Mouse (Mus musculus): Measurements from ENCODE around the gene Gpat3.

The Gpat3 gene

DNA sequence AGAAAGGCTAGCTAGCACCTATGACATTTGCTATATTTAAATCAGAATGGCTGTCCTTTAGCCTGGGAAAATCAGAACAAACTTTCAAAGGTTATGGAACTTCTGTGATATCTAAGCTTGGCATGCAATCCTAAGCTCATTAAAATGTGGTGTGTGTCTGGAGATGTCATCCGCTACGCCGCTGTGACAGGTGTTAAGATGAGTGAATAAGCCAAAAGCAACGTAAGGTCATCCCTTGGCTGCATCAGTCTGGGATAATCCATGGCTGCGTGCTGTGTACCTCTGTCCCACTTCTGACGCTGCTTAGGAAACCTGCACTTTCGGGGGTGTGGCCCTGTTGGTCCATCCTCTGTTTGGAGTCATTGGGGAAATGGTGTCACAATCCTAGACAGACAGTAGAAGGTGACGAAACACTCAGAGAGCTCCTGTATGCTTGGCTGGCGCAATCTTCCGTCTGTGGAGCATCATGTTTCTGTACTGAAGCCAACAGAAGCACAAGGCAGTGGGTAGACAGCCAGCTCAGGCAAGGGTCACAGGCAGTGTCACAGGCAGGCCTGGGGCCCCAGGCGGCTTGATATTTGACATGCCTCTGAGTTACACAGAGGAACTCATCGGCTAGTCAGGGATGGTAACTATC is 15.0 kb downstream of the Gpat3 start:
- in situ Hi-C loops (cut with MboI; ENCODE audit: low sequenced_read_pairs) = no loop called here

GRCm38 (mm10) chr5:100861140-100861539 is 15.6 kb downstream of the Gpat3 start:
- in situ Hi-C loops (cut with MboI; ENCODE audit: low sequenced_read_pairs) = no loop called here

- in situ Hi-C loops (cut with MboI; ENCODE audit: low sequenced_read_pairs) = no loop called here
These were observed 16.3 kb downstream of the Gpat3 start for GRCm38 (mm10) chr5:100861811-100862210.

GRCm38 (mm10) chr5:100863091-100863490 is 17.6 kb downstream of the Gpat3 start:
- in situ Hi-C loops (cut with MboI; ENCODE audit: low sequenced_read_pairs) = no loop called here

DNA sequence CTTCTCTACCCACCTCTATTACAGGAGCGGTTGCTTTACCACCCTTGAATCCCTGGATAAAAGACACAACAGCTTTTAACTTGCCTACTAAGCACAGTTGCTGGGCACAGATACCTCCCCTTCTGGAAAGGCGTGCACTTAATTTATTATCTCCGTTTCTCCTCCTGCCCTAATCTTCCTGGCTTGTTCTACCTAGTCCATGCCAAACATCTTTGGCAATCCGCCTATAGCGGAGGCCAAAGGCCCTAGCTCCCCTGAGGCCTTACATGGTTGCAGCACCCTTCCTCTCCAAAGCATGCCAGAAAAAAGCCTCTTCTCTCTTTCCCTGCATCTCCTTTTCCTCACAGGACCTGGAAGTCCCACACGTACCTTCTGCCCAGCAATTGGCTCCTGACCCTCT is 18.9 kb downstream of the Gpat3 start:
- in situ Hi-C loops (cut with MboI; ENCODE audit: low sequenced_read_pairs) = no loop called here

- in situ Hi-C loops (cut with MboI; ENCODE audit: low sequenced_read_pairs) = no loop called here
These were observed 20.7 kb downstream of the Gpat3 start for GRCm38 (mm10) chr5:100866183-100866582.

- in situ Hi-C loops (cut with MboI; ENCODE audit: low sequenced_read_pairs) = no loop called here
These were observed 23.8 kb downstream of the Gpat3 start for GRCm38 (mm10) chr5:100869197-100869895.

- in situ Hi-C loops (cut with MboI; ENCODE audit: low sequenced_read_pairs) = no loop called here
These were observed 26.5 kb downstream of the Gpat3 start for GRCm38 (mm10) chr5:100871987-100872386.

- in situ Hi-C loops (cut with MboI; ENCODE audit: low sequenced_read_pairs) = no loop called here
These were observed 29.2 kb downstream of the Gpat3 start for GRCm38 (mm10) chr5:100874721-100875120.

GRCm38 (mm10) chr5:100875180-100875579 is 29.7 kb downstream of the Gpat3 start:
- in situ Hi-C loops (cut with MboI; ENCODE audit: low sequenced_read_pairs) = no loop called here

DNA sequence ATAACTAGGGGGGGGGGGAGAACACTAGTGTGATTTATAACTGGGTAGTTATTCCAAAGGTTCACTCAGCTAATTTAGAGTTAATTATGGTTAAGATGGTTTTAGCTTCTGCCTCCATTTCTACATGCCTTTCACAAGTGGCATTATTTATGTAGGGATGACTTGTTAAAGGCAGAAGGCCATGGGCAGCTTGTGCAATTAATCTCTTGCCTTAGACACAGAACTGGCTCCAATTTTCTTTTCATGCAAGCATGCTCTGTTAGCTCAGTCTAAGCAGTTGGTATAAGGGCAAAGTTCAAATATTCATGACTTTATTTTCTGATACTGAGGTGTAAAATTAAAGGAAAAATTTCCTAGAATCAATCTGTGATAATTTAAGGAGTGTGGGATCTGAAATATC is 31.5 kb downstream of the Gpat3 start:
- in situ Hi-C loops (cut with MboI; ENCODE audit: low sequenced_read_pairs) = no loop called here

- in situ Hi-C loops (cut with MboI; ENCODE audit: low sequenced_read_pairs) = no loop called here
These were observed 39.7 kb downstream of the Gpat3 start for GRCm38 (mm10) chr5:100885216-100885615.

GRCm38 (mm10) chr5:100886331-100886988 is 40.9 kb downstream of the Gpat3 start:
- in situ Hi-C loops (cut with MboI; ENCODE audit: low sequenced_read_pairs) = no loop called here

DNA sequence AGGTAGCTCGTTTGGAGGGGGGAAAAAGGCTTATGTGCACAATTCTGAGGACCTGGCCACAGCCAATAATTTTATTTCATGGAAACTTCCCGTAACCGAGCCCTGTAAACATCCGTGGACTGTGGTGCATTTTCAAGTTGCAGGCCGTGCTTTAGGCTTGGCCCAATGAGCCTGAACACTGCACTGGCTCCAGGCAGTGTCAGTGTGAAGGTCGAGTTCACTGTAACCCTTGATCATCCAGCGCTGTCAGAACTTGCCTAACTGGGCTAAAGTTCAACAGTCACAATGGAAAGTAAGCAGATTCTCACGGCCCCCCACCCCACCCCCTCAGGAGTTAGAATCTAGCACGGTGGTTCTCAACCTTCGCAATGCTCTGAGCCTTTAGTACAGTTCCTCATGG is 50.7 kb downstream of the Gpat3 start:
- in situ Hi-C loops (cut with MboI; ENCODE audit: low sequenced_read_pairs) = no loop called here

GRCm38 (mm10) chr5:100899745-100900489 is 54.4 kb downstream of the Gpat3 start:
- in situ Hi-C loops (cut with MboI; ENCODE audit: low sequenced_read_pairs) = loop anchor here (25.0 kb wide), 1 partner anchor 213 kb away; the partner anchor contains the start of gene Coq2

GRCm38 (mm10) chr5:100901046-100901445 is 55.5 kb downstream of the Gpat3 start:
- in situ Hi-C loops (cut with MboI; ENCODE audit: low sequenced_read_pairs) = loop anchor here (25.0 kb wide), 1 partner anchor 214 kb away; the partner anchor contains the start of gene Coq2

DNA sequence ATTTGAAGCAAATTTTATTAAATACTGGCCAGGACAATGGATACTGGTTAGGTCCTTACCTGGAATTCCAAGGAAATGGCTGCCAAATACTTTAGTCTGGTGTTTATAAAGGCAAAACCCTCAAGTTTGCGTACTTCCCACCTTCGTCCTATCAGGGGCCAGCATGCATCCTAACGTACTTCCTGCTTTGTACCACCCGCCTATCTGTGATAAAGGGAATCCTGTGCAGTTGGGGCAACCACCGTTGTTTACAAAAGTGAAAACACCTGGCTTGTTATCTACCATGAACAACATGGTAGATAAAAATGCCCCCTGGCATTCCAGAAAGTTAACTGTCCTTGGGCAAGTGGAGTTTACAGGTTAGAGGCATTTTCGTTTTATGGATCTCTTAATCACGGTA is 63.0 kb downstream of the Gpat3 start:
- in situ Hi-C loops (cut with MboI; ENCODE audit: low sequenced_read_pairs) = loop anchor here (25.0 kb wide), 1 partner anchor 221 kb away; the partner anchor contains the start of gene Coq2

DNA sequence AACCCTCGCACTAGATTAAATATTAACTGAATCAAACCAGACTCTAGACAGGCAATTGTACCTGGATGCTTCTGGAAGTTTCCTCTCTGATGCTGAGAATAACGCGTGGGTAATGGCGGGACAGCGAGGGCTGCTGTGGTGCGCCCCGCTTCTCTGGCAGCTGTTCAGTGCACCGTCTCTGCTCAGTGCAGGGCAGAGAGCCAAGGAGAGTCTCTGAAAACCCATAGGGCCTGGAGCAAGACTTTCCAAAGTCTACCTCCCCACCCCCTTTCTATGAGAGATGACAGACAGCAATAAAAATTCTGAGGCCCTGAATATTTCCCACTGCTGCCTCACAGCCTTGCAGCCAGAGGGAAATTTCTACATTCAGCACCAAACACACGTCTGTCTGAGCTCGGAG is 63.4 kb downstream of the Gpat3 start:
- in situ Hi-C loops (cut with MboI; ENCODE audit: low sequenced_read_pairs) = loop anchor here (25.0 kb wide), 1 partner anchor 222 kb away; the partner anchor contains the start of gene Coq2

- in situ Hi-C loops (cut with MboI; ENCODE audit: low sequenced_read_pairs) = loop anchor here (5.0 to 25.0 kb wide), 2 partner anchors 87 to 222 kb away; partner anchors contain the start of genes Abraxas1 and Coq2
These were observed 64.2 kb downstream of the Gpat3 start for GRCm38 (mm10) chr5:100909691-100910090.

DNA sequence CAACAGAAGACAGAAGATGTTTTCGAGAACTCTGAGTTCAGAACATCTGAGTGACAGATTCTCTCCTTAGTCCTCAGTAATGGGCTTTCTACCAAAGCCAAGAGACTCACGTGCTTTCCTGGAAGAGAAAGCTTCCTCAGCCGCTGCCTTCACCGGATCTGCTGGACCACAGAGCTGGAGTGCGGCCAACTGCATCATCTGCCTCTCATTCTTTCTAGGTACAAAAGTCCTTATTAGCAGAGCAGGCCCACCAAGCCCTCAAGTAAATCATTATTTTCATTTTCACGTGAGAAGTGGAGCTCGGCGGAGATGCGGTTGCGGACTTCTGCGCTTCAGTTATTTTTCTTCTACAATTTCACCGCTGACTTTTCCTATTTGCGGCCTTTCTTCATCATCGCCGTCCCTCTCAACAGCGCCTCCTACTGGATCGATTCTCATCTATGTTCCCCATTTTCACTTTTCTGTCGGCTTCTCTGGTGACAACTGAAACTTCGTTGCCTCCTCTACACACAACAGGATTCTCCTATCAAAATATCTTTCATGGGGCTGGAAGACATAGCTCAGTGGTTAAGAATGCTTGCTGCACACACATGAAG is 66.1 kb downstream of the Gpat3 start:
- in situ Hi-C loops (cut with MboI; ENCODE audit: low sequenced_read_pairs) = loop anchor here (5.0 to 25.0 kb wide), 2 partner anchors 89 to 224 kb away; partner anchors contain the start of genes Abraxas1 and Coq2

Measured in CH12F3 (cell line).